Mouse (Mus musculus) G1E (cell line): ENCODE results near the gene Cisd3. TPM values are rescaled to one million over a fixed set of nuclear protein-coding genes. Genes with fewer than 3 reads are reported as not detected.
A peak's percentile ranks its signal among the peaks of the same experiment; 100 is the strongest.
"Not testable (repeated sequence)": the region's sequence is repeated elsewhere in the genome, so short reads cannot be mapped to it uniquely, and the experiment has no call there.

Source experiments
- ATAC-seq: 2 replicates; pipeline ENCODE4 v1.8.0; 2016; ENCODE audit warnings: mild to moderate bottlenecking; ENCODE audit not compliant: insufficient number of reproducible peaks, poor library complexity, low FRiP score, severe bottlenecking; ENCODE audit errors: extremely low read depth
- DNase-seq: peaks from one replicate; pipeline ENCODE4 v3.0.0; 2012; ENCODE audit warnings: low spot score
- H3K27me3 ChIP-seq: 2 replicates; pipeline ENCODE4 v1.6.1; 2012; ENCODE audit warnings: mild to moderate bottlenecking, low read length, inconsistent platforms; ENCODE audit not compliant: insufficient read depth
- H3K36me3 ChIP-seq: replicated peaks from 2 replicates; pipeline ENCODE3; 2012; ENCODE audit warnings: mild to moderate bottlenecking, inconsistent platforms
- H3K4me1 ChIP-seq: 2 replicates; pipeline ENCODE4 v1.6.1; 2012; ENCODE audit warnings: low read depth, low read length, inconsistent platforms, mixed read lengths; ENCODE audit not compliant: insufficient read depth
- H3K4me3 ChIP-seq: 2 replicates; pipeline ENCODE4 v1.5.1; 2012; ENCODE audit warnings: low read depth, mild to moderate bottlenecking, inconsistent platforms, low read length, moderate library complexity, mixed read lengths
- H3K9me3 ChIP-seq: replicated peaks from 2 replicates; pipeline ENCODE4 v1.6.1; 2012; ENCODE audit warnings: inconsistent platforms
- CTCF ChIP-seq: IDR thresholded peaks from 2 replicates; pipeline ENCODE4 v1.5.1; 2012; ENCODE audit warnings: low read depth, low read length, inconsistent platforms, mixed read lengths
- GATA1 ChIP-seq: IDR thresholded peaks from 2 replicates; pipeline ENCODE4 v1.6.1; 2012; ENCODE audit warnings: borderline replicate concordance, low read length, inconsistent platforms, mixed read lengths
- GATA2 ChIP-seq: IDR thresholded peaks from 2 replicates; pipeline ENCODE4 v1.6.1; 2012; ENCODE audit warnings: low read depth, low read length, inconsistent platforms, borderline replicate concordance
- POLR2AphosphoS5 ChIP-seq: IDR thresholded peaks from 2 replicates; pipeline ENCODE4 v1.6.1; 2012; ENCODE audit warnings: low read depth, low read length, inconsistent platforms; ENCODE audit not compliant: insufficient replicate concordance
- TAL1 ChIP-seq: conservative IDR thresholded peaks from 2 replicates; pipeline ENCODE4 v1.6.1; 2012; ENCODE audit warnings: low read depth, low read length, inconsistent platforms, mixed read lengths
- polyA plus RNA-seq: library from polyadenylated mRNA; stranded (reverse); fragments of >175 nt; gene quantifications from 2 replicates; pipeline ENCODE4 v1.2.3, GENCODE M21; 2012
- total RNA-seq, 2 experiments: library from RNA; stranded (forward) in 1 of 2; stranded (reverse) in 1 of 2; fragments of 200-1000 nt in 1 of 2; fragments of >200 nt in 1 of 2; fragmentation: Nextera tagmentation in 1 of 2; gene quantifications; 2 replicates each; pipeline ENCODE4 v1.2.3; 2014 to 2017

Cisd3 gene
- total and polyA plus RNA-seq, 3 experiments: 2.6 to 14.7 (median 8.8) TPM

DNA sequence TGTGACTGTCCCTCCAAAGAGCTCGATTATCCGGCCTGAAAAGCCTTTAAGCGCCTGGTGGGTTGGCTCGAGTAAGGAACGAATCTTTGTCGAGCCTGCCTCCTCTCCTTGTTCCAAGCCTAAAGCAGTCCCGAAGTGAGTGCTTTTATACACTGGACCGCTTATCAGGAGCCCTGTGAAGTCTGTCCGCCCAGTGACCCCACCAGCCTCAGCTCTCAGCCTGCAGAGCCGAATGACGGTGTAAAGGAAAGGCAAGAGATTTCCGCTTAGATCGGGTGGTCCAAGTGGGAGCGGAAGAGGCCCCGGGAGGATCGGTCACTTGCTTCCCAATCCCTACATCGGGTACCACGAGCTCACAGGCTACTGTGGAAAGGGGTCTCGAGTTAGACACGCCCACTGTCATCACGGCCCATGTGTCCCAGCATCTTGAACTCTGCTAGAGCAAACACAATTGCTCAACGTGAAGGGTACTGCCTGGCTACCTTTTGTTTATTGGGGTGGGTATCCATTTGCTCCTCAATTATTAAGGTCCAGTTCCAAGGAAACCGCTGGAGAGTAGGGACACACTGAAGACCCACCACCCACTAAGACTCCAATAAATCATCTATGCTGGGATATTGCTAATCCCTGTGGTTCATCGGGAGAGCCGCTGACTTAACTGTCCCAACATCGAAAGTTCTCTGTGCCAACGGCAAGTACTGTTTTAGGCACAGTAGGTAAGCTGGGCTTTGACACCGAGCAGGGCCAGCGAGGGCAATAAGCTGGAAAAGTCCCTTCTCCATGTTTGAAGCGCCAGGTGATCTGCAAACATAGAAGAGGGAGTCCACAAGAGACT, 15.3 kb downstream of the Cisd3 start:
- DNase-seq (no peak), ATAC-seq (no peak)
- Histone ChIP-seq H3K4me1 (peaks cover 64% of the 10 kb centered on the region), H3K27me3 (peaks cover 53% of the 10 kb centered on the region), H3K36me3 (peaks cover 20% of the 10 kb centered on the region), H3K4me3 (no peak overlapping the region), H3K9me3 (peaks cover 15% of the 10 kb centered on the region)
- TF ChIP-seq CTCF: no peak
- TF ChIP-seq TAL1: no peak
- TF ChIP-seq GATA2: no peak
- no peak for TF ChIP-seq GATA1
- no peak for TF ChIP-seq POLR2AphosphoS5

DNA sequence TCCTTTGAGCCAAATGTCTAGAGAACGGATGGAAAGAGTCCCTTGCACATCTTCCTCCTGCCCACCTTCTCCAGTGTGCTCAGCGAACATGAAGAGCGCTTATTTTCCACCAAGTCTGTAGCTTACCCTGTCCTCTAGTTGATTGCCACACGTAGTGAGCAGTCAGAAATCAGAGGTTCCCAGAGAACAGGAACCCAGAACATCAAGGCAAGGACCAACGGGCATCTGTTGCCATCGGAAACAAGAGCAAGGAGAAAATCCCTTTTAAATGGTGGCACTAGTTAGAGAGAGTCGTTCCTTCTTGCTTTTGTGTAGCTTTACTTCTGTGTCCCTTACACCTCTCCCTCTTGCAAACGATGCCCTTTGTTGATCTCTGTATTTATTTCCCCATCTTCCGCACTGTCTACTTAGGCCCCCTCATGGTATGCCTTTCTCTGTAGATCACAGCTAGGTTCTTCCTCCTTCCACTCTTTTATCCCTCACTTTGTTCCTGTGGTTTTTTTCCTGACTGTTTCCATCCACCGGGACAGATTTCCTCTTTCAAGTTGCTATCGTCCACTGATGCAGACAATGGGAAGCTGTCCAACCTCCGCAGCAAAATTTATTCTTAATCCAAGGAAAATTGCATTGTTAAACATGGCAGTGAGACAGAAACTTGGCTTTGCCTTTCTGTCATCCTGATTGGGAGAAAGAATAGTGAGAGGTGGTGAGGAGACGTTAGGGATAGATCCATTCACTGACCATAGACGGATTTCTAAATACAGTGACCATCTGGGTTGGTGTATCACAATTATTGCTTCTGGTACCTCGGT, 16.2 kb downstream of the Cisd3 start:
- no peak for TF ChIP-seq GATA2
- no peak for TF ChIP-seq TAL1
- no peak for TF ChIP-seq POLR2AphosphoS5
- no peak for TF ChIP-seq GATA1
- TF ChIP-seq CTCF: no peak
- ATAC-seq (no peak), DNase-seq (no peak)
- Histone ChIP-seq H3K4me1 (peaks cover 69% of the 10 kb centered on the region), H3K36me3 (peaks cover 29% of the 10 kb centered on the region), H3K9me3 (peaks cover 15% of the 10 kb centered on the region), H3K27me3 (peaks cover 45% of the 10 kb centered on the region), H3K4me3 (peak overlapping the region; percentile 74; the same call in 1 of the 2 replicates)

DNA sequence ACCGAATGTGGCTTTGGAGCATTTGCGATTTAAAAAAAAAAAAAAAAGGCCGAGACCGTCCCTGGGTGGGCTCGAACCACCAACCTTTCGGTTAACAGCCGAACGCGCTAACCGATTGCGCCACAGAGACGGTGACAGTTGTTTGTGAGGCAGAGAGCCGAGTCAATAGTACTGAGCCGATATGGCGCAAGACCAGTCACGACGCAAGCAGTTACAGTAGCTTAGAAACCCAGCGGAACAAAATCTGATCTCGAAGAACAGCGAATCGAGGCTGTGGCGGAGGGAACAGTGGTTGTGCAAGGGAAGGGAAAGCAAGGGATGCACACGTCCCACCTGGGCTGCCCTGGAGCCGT, 16.7 kb downstream of the Cisd3 start:
- H3K4me3 ChIP-seq: peak overlapping the region; percentile 74
- no peak for TF ChIP-seq GATA1
- peaks cover 35% of the 10 kb centered on the region for H3K36me3 ChIP-seq
- H3K9me3 ChIP-seq: peaks cover 15% of the 10 kb centered on the region
- peaks cover 42% of the 10 kb centered on the region for H3K27me3 ChIP-seq
- ATAC-seq (no peak), DNase-seq (peak; percentile 43)
- H3K4me1 ChIP-seq: peaks cover 73% of the 10 kb centered on the region

DNA sequence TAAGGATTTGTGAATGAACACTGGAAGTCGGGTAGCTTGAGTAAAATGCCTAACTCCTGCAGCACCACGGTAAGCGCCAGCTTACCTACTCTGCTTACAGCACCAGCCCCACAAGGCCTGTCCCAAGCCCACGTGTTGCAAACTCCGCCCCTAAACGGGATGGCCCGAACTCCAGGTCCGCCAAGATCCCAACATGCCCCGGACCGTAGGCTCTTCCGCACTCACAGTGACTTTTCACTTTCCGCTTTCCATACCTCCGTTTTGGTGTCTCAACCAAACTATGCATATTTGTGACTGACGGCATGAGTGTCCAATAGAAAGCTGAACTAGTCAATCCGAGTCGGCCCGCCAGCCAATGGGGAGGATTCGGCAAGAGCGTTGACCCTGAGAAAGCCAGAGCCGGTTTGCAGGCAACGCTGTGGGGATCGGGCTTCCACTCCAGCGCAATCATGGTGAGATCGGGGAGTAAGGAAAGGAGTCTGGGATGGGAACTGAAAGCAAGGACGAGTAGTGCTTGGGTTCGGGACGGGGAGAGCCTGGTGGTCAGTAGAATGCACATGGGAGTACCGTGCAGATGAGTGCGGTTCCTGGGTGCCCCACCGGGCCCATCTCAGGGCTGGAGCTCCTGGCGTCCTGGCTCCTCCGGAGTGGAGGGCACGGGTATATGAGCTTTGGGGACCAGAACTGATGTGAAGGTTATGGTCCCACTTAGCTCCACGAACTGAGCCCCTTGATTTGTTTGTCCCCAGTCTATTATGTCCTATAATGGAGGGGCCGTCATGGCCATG, 17.6 kb downstream of the Cisd3 start, which contains the start of gene Psmb3:
Gene Psmb3 (plus strand): TSS at position 361 of the 788 bp plus-strand sequence.
- no peak for TF ChIP-seq TAL1
- TF ChIP-seq POLR2AphosphoS5: no peak
- TF ChIP-seq CTCF: no peak
- no peak for TF ChIP-seq GATA2
- DNase-seq (peak; percentile 93), ATAC-seq (peak; percentile 94)
- Histone ChIP-seq H3K27me3 (peaks cover 34% of the 10 kb centered on the region), H3K4me1 (peaks cover 66% of the 10 kb centered on the region), H3K4me3 (peak within 1 kb of the TSS; percentile 74), H3K36me3 (peaks cover 43% of the 10 kb centered on the region), H3K9me3 (peaks cover 15% of the 10 kb centered on the region)

DNA sequence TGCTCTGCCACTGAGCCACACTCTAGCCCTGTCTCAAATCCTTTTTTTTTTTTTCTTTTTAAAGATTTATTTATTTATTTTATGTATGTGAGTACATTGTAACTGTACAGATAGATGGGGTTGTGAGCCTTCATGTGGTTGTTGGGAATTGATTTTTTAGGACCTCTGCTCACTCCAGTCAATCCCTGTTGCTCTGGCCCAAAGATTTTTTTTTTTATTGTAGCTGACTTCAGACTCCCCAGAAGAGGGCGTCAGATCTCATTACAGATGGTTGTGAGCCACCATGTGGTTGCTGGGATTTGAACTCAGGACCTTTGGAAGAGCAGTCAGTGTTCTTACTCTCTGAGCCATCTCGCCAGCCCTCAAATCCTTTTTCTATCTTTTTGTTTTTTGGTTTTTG, 24.4 kb downstream of the Cisd3 start:
- not testable (repeated sequence) for ATAC-seq, H3K4me3 ChIP-seq, H3K27me3 ChIP-seq, H3K9me3 ChIP-seq, DNase-seq
- H3K36me3 ChIP-seq: peaks cover 87% of the 10 kb centered on the region
- peaks cover 17% of the 10 kb centered on the region for H3K4me1 ChIP-seq

DNA sequence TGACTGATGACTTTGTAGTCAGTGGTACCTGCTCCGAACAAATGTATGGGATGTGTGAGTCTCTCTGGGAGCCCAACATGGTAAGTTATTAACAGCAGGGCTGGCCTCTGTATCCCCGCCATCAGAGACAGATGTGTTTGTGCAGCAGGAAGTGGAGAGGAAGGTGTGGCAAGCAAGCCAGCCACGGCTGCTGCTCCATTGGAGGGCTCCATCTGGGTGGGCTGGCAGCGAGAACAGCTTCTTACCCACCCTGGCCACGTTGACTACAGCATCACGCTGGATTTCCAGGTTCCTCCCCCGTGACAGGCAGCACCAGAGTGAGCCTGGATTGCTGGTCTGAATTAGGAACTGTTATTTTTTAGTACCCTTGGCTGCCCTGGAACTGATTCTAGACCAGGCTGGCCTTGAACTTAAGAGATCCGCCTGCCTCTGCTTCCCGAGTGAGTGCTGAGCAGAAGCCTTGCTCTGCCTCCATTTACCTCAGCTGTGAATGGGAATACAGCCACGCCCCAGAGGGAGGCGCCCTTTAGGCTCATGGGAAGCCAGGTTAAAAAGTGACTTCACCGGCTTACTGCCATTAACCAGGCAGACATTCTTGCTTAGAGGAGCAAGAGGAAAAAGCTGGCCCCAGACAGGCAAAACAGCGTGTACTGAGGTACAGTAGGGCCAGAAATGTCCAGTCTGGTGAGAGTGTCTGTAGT, 25.7 kb downstream of the Cisd3 start:
- no peak overlapping the region for H3K4me3 ChIP-seq
- TF ChIP-seq GATA2 (no peak), TAL1 (no peak), GATA1 (no peak), CTCF (no peak), POLR2AphosphoS5 (no peak)
- no peak for DNase-seq
- H3K27me3 ChIP-seq: no peaks in the 10 kb centered on the region
- H3K36me3 ChIP-seq: peaks cover 87% of the 10 kb centered on the region
- H3K9me3 ChIP-seq: no peaks in the 10 kb centered on the region
- H3K4me1 ChIP-seq: peaks cover 8% of the 10 kb centered on the region
- ATAC-seq: no peak
